Mouse (Mus musculus) liver, embryonic 14.5 days (tissue): ENCODE data around the gene Tom1l2. TPM values are rescaled to one million over a fixed set of nuclear protein-coding genes. Genes with fewer than 3 reads are reported as not detected.

Experiments used
- ATAC-seq: fragments of 200-750 bp; cut with Nextera tagmentation; 2 replicates; pipeline ENCODE4 v1.8.0; 2017; ENCODE audit warnings: moderate number of reproducible peaks, mild to moderate bottlenecking, moderate library complexity; ENCODE audit not compliant: insufficient read depth
- DNase-seq, 3 experiments: peaks; one replicate each; pipeline ENCODE4 v3.0.0-alpha.2; 2012 to 2013; ENCODE audit warnings: low read depth in 3 of 3, low spot score in 3 of 3
- H3K27ac ChIP-seq: fragments of 300-500 bp; sonication (generic); 2 replicates; pipeline ENCODE4 v1.5.1; 2014; ENCODE audit warnings: moderate library complexity, mild to moderate bottlenecking, control low read depth, inconsistent platforms
- H3K27me3 ChIP-seq: fragments of 300-500 bp; sonication (generic); 2 replicates; pipeline ENCODE4 v1.6.1; 2014; ENCODE audit warnings: mild to moderate bottlenecking, low read length, moderate library complexity; ENCODE audit not compliant: control insufficient read depth, insufficient read depth
- H3K36me3 ChIP-seq: fragments of 300-500 bp; sonication (generic); replicated peaks from 2 replicates; pipeline ENCODE4 v1.6.1; 2014; ENCODE audit warnings: low read depth; ENCODE audit not compliant: control insufficient read depth, insufficient read depth
- H3K4me1 ChIP-seq, 2 experiments: fragments of 200-500 bp in 1 of 2; fragments of 300-500 bp in 1 of 2; sonication (generic) in 1 of 2; replicated peaks; 2 replicates each; pipeline ENCODE4 v1.6.1; 2012 to 2014; ENCODE audit warnings: antibody characterized with exemption in 1 of 2, inconsistent platforms in 1 of 2, low read length in 1 of 2; ENCODE audit not compliant: control insufficient read depth in 2 of 2, insufficient read depth in 2 of 2
- H3K4me2 ChIP-seq: fragments of 300-500 bp; sonication (generic); 2 replicates; pipeline ENCODE4 v1.6.1; 2014; ENCODE audit warnings: low read depth, mild to moderate bottlenecking, control low read depth, moderate library complexity
- H3K4me3 ChIP-seq, 2 experiments: fragments of 200-500 bp in 1 of 2; fragments of 300-500 bp in 1 of 2; sonication (generic) in 1 of 2; 2 replicates each; pipeline ENCODE4 v1.5.1; 2012 to 2014; ENCODE audit warnings: low read depth in 2 of 2, low read length in 2 of 2, mild to moderate bottlenecking in 2 of 2, control low read depth in 1 of 2, inconsistent platforms in 1 of 2, moderate library complexity in 1 of 2; ENCODE audit not compliant: insufficient read depth in 1 of 2
- H3K9ac ChIP-seq: fragments of 300-500 bp; sonication (generic); replicated peaks from 2 replicates; pipeline ENCODE4 v1.6.1; 2014; ENCODE audit warnings: mild to moderate bottlenecking, control low read depth, moderate library complexity
- H3K9me3 ChIP-seq: fragments of 300-500 bp; sonication (generic); 2 replicates; pipeline ENCODE4 v1.6.1; 2016; ENCODE audit warnings: low read length, mixed read lengths; ENCODE audit not compliant: control insufficient read depth
- CTCF ChIP-seq: IDR thresholded peaks from 2 replicates; pipeline ENCODE4 v1.5.1; 2016; ENCODE audit warnings: antibody characterized with exemption, low read depth, control low read depth
- EP300 ChIP-seq: IDR thresholded peaks from 2 replicates; pipeline ENCODE4 v1.6.1; 2016; ENCODE audit warnings: antibody characterized with exemption, low read depth
- WGBS: fragments of 180-500 bp; shearing (Covaris S2); extraction: QIAGEN DNeasy Blood & Tissue Kit; methylation state at CpG from one replicate; pipeline ENCODE4 v1.1.7; 2014; ENCODE audit not compliant: insufficient replicate concordance; 5-methylcytosine and 5-hydroxymethylcytosine counted together
- polyA plus RNA-seq, 2 experiments: library from polyadenylated mRNA; depleted of rRNA in 1 of 2; stranded (reverse) in 1 of 2; unstranded in 1 of 2; fragments of >200 nt; fragmentation: Nextera tagmentation in 1 of 2; extraction: Ambion mirVana in 1 of 2; gene quantifications; 2 replicates each; pipeline versions ENCODE4 v1.2.1 to v1.2.3; 2012 to 2014

Gene Tom1l2
- polyA plus RNA-seq, 2 experiments: 2.4 to 4.9 TPM

- ATAC-seq (no peak), DNase-seq (no peak)
- WGBS: 41% methylated on average over 6 of the region's 6 CpGs
- Histone ChIP-seq H3K4me2 (no peak overlapping the region), H3K27ac (no peak overlapping the region), H3K9ac (no peak overlapping the region), H3K36me3 (no peaks in the 10 kb centered on the region; the same call in none of the 2 replicates), H3K9me3 (no peaks in the 10 kb centered on the region), H3K4me3 (no peak overlapping the region), H3K4me1 (no peaks in the 10 kb centered on the region), H3K27me3 (no peaks in the 10 kb centered on the region)
- TF ChIP-seq EP300 (no peak), CTCF (no peak)
Measured at GRCm38 (mm10) chr11:60192534-60192933, 160.2 kb downstream of the Tom1l2 start.

GRCm38 (mm10) chr11:60190055-60190641 is 162.6 kb downstream of the Tom1l2 start:
- no peak overlapping the region for H3K9ac ChIP-seq
- no peak for ATAC-seq
- no peak overlapping the region for H3K4me2 ChIP-seq
- peaks cover 0 to under 1% of the 10 kb centered on the region in 2 experiments; a peak in 2 of 4 replicates for H3K4me1 ChIP-seq
- no peaks in the 10 kb centered on the region; the same call in none of the 2 replicates for H3K36me3 ChIP-seq
- no peaks in the 10 kb centered on the region for H3K27me3 ChIP-seq
- no peaks in the 10 kb centered on the region for H3K9me3 ChIP-seq
- H3K27ac ChIP-seq: no peak overlapping the region
- no peak for DNase-seq
- WGBS: 84% methylated on average over 17 of the region's 17 CpGs
- no peak overlapping the region for H3K4me3 ChIP-seq
- no peak for TF ChIP-seq CTCF
- TF ChIP-seq EP300: no peak

- H3K36me3 ChIP-seq: no peaks in the 10 kb centered on the region; the same call in none of the 2 replicates
Measured at GRCm38 (mm10) chr11:60189501-60190040, 163.1 kb downstream of the Tom1l2 start.

GRCm38 (mm10) chr11:60188275-60188853 is 164.3 kb downstream of the Tom1l2 start:
- Histone ChIP-seq H3K4me3 (no peak overlapping the region), H3K4me2 (no peak overlapping the region), H3K9me3 (no peaks in the 10 kb centered on the region), H3K36me3 (no peaks in the 10 kb centered on the region; the same call in none of the 2 replicates), H3K27me3 (no peaks in the 10 kb centered on the region), H3K4me1 (peaks cover 5 to 14% of the 10 kb centered on the region in 2 experiments), H3K27ac (no peak overlapping the region), H3K9ac (no peak overlapping the region)
- TF ChIP-seq CTCF (no peak), EP300 (no peak)
- DNase-seq (no peak), ATAC-seq (no peak)
- 83% methylated on average over 25 of the region's 25 CpGs for WGBS

More at GRCm38 (mm10) chr11:60189501-60190040, 163.1 kb downstream of the Tom1l2 start:
- Histone ChIP-seq H3K4me3 (no peak overlapping the region), H3K9ac (no peak overlapping the region), H3K4me2 (no peak overlapping the region), H3K9me3 (no peaks in the 10 kb centered on the region), H3K27ac (no peak overlapping the region), H3K27me3 (no peaks in the 10 kb centered on the region), H3K4me1 (peaks cover 2 to 5% of the 10 kb centered on the region in 2 experiments)
- DNase-seq (no peak), ATAC-seq (no peak)
- TF ChIP-seq EP300 (no peak), CTCF (no peak)
- WGBS: 85% methylated on average over 21 of the region's 21 CpGs

GRCm38 (mm10) chr11:60187070-60187469 is 165.6 kb downstream of the Tom1l2 start:
- Histone ChIP-seq H3K36me3 (no peaks in the 10 kb centered on the region; the same call in none of the 2 replicates), H3K9me3 (no peaks in the 10 kb centered on the region), H3K9ac (no peak overlapping the region), H3K4me3 (no peak overlapping the region), H3K4me2 (no peak overlapping the region), H3K27me3 (no peaks in the 10 kb centered on the region), H3K27ac (no peak overlapping the region), H3K4me1 (peaks cover 5 to 17% of the 10 kb centered on the region in 2 experiments)
- no peak for DNase-seq
- no peak for ATAC-seq
- TF ChIP-seq CTCF (no peak), EP300 (no peak)
- 78% methylated on average over 11 of the region's 11 CpGs for WGBS
